Mouse (Mus musculus): ENCODE results near the gene Xpnpep1. TPM values are rescaled to one million over a fixed set of nuclear protein-coding genes. Genes with fewer than 3 reads are reported as not detected.

Xpnpep1 gene
- polyA plus RNA-seq, 1 experiment from 2014 or later: 132 TPM

DNA sequence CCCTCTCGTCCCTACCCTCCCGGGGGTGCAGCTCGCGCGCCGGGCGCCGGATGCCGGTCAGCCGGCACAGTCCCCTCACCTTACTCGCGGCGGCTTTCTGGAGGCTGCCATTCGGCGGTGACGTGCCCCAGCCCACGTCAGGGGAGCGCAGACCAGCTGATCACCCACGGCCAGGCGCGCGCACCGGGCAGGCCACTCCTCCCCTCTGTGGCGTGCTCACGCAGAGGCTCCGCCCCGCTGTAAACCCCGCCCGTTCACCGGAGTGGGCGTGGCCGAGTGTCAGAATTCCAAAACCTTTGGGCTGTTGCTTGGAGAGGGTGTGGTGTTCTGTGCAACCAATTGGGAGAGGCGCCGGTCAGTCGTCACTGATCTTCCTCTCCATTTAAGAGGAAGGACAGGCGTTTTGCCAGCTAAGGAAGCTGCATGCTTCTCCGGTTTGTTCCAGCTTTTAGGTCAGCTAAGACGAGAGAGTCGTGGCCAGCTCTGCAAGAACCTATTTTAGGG lies 1.5 kb downstream of the Xpnpep1 start:
- WGBS: under 1% methylated on average over 39 of the region's 39 CpGs
- H3K27me3 ChIP-seq (replicated peaks; ENCODE audit: control insufficient read depth, insufficient read depth, low read length): no peaks in the 10 kb centered on the region

DNA sequence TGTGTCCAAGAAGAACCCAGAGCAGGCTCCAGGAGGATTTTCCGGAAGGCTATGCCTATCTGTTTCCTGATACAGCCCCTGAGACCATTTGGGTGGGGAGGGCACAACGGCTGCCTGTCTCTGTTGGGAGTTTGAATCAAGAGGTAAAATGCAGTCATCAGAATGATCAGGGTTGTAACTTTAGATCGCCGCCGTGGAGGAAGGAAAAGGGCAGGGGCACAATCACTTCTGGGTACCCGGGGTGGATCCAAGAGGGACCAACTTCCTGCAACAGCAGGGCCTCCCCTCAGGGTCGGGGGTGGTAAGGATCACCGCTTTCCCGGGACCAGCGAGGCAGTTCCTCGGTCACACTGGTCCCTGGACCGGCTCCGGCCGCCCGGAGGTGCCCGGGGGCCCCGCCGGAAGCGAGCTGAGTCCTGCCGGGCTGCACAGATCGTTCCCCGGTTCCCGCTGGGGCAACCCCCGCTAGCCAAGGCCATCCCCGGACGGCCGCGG lies 2.0 kb downstream of the Xpnpep1 start:
- Histone ChIP-seq H3K9me3 (ENCODE audit: control insufficient read depth, low read length) (no peaks in the 10 kb centered on the region), H3K4me3 (replicated peaks; ENCODE audit: low read length) (peak overlapping the region; percentile 93), H3K27ac (ENCODE audit: low read length) (peak overlapping the region; percentile 83), H3K9ac (replicated peaks; ENCODE audit: low read depth, low read length) (peak overlapping the region; percentile 95), H3K36me3 (ENCODE audit: control insufficient read depth, insufficient read depth) (no peaks in the 10 kb centered on the region), H3K4me1 (replicated peaks; ENCODE audit: control insufficient read depth, insufficient read depth, low read length) (peaks cover 10% of the 10 kb centered on the region), H3K4me2 (ENCODE audit: low read length) (peak overlapping the region; percentile 64), H3K27me3 (replicated peaks; ENCODE audit: control insufficient read depth, insufficient read depth, low read length) (no peaks in the 10 kb centered on the region)
- WGBS: 1% methylated on average over 28 of the region's 28 CpGs
- no peak for ATAC-seq

More for the DNA sequence above, 1.5 kb downstream of the Xpnpep1 start:
- Histone ChIP-seq H3K4me3 (replicated peaks; ENCODE audit: low read length) (peak overlapping the region; percentile 93), H3K4me2 (ENCODE audit: low read length) (peak overlapping the region; percentile 64), H3K36me3 (ENCODE audit: control insufficient read depth, insufficient read depth) (no peaks in the 10 kb centered on the region), H3K4me1 (replicated peaks; ENCODE audit: control insufficient read depth, insufficient read depth, low read length) (peaks cover 10% of the 10 kb centered on the region), H3K27ac (ENCODE audit: low read length) (peak overlapping the region; percentile 83), H3K9me3 (ENCODE audit: control insufficient read depth, low read length) (no peaks in the 10 kb centered on the region), H3K9ac (replicated peaks; ENCODE audit: low read depth, low read length) (peak overlapping the region; percentile 95)
- ATAC-seq: peak; percentile 98

- no peak overlapping the region for H3K27ac ChIP-seq (ENCODE audit: low read length)
- no peak overlapping the region for H3K4me2 ChIP-seq (ENCODE audit: low read length)
- H3K9ac ChIP-seq (replicated peaks; ENCODE audit: low read depth, low read length): no peak overlapping the region
- no peaks in the 10 kb centered on the region for H3K9me3 ChIP-seq (ENCODE audit: control insufficient read depth, low read length)
- H3K27me3 ChIP-seq (replicated peaks; ENCODE audit: control insufficient read depth, insufficient read depth, low read length): no peaks in the 10 kb centered on the region
- ATAC-seq: no peak
- H3K4me1 ChIP-seq (replicated peaks; ENCODE audit: control insufficient read depth, insufficient read depth, low read length): peaks cover 10% of the 10 kb centered on the region
- WGBS: 94% methylated on average over 10 of the region's 10 CpGs
- no peak overlapping the region for H3K4me3 ChIP-seq (replicated peaks; ENCODE audit: low read length)
- peaks cover 2% of the 10 kb centered on the region; the same call in 1 of the 2 replicates for H3K36me3 ChIP-seq (ENCODE audit: control insufficient read depth, insufficient read depth)
These were observed 6.7 kb downstream of the Xpnpep1 start for GRCm38 (mm10) chr19:53033159-53033943.

DNA sequence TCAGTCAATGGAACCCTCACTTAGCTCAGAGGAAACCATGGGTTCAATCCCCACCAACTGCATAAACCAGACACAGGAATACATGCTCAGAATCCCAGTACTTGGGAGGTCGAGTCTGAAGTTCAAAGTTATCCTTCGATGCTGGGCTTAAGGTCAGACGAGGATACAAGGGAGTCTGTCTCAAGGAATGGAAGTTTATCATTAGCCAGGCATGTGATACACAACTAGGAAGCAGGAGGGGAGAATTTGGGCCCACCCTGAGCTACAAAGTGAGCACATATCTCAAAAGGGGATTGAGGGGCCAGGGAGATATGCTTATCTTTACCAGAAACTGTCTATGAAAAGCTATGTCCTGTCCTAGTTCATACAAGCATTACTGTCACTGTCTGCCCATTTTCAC lies 7.4 kb downstream of the Xpnpep1 start:
- Histone ChIP-seq H3K27ac (ENCODE audit: low read length) (no peak overlapping the region), H3K36me3 (ENCODE audit: control insufficient read depth, insufficient read depth) (peaks cover 2% of the 10 kb centered on the region; the same call in 1 of the 2 replicates), H3K4me3 (replicated peaks; ENCODE audit: low read length) (no peak overlapping the region), H3K9ac (replicated peaks; ENCODE audit: low read depth, low read length) (no peak overlapping the region), H3K4me1 (replicated peaks; ENCODE audit: control insufficient read depth, insufficient read depth, low read length) (peaks cover 8% of the 10 kb centered on the region), H3K27me3 (replicated peaks; ENCODE audit: control insufficient read depth, insufficient read depth, low read length) (no peaks in the 10 kb centered on the region), H3K4me2 (ENCODE audit: low read length) (no peak overlapping the region), H3K9me3 (ENCODE audit: control insufficient read depth, low read length) (no peaks in the 10 kb centered on the region)
- 78% methylated on average over 3 of the region's 3 CpGs for WGBS
- ATAC-seq: no peak

GRCm38 (mm10) chr19:53031957-53032371 lies 8.1 kb downstream of the Xpnpep1 start:
- ATAC-seq: no peak
- Histone ChIP-seq H3K36me3 (ENCODE audit: control insufficient read depth, insufficient read depth) (peaks cover 2% of the 10 kb centered on the region; the same call in 1 of the 2 replicates), H3K27me3 (replicated peaks; ENCODE audit: control insufficient read depth, insufficient read depth, low read length) (no peaks in the 10 kb centered on the region), H3K9me3 (ENCODE audit: control insufficient read depth, low read length) (no peaks in the 10 kb centered on the region), H3K4me2 (ENCODE audit: low read length) (no peak overlapping the region), H3K27ac (ENCODE audit: low read length) (no peak overlapping the region), H3K9ac (replicated peaks; ENCODE audit: low read depth, low read length) (no peak overlapping the region), H3K4me3 (replicated peaks; ENCODE audit: low read length) (no peak overlapping the region), H3K4me1 (replicated peaks; ENCODE audit: control insufficient read depth, insufficient read depth, low read length) (peaks cover under 1% of the 10 kb centered on the region)
- 69% methylated on average over 7 of the region's 8 CpGs for WGBS

DNA sequence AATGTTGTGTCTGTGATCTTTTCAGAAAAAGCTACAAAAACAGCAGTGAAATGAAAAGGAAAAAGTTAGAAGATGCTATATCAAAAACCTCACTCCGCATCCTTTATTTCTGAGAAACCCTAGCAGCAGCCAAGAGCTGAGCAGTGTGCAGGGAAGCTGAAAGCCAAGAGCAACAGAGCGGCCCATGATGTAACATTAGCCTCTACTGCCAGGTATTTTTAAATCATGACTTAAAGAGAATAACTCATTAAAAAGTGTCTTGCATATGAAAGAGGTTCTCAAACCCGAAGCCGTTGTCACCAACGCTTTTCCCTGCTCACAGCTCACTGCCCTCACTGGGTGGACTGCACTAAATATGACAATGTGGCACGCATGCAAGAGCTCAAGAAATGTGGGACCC lies 9.7 kb downstream of the Xpnpep1 start:
- Histone ChIP-seq H3K9me3 (ENCODE audit: control insufficient read depth, low read length) (no peaks in the 10 kb centered on the region), H3K4me1 (replicated peaks; ENCODE audit: control insufficient read depth, insufficient read depth, low read length) (no peaks in the 10 kb centered on the region), H3K27ac (ENCODE audit: low read length) (no peak overlapping the region), H3K4me2 (ENCODE audit: low read length) (no peak overlapping the region), H3K4me3 (replicated peaks; ENCODE audit: low read length) (no peak overlapping the region), H3K36me3 (ENCODE audit: control insufficient read depth, insufficient read depth) (peaks cover 2% of the 10 kb centered on the region; the same call in 1 of the 2 replicates), H3K9ac (replicated peaks; ENCODE audit: low read depth, low read length) (no peak overlapping the region), H3K27me3 (replicated peaks; ENCODE audit: control insufficient read depth, insufficient read depth, low read length) (no peaks in the 10 kb centered on the region)
- no peak for ATAC-seq
- 92% methylated on average over 6 of the region's 6 CpGs for WGBS

DNA sequence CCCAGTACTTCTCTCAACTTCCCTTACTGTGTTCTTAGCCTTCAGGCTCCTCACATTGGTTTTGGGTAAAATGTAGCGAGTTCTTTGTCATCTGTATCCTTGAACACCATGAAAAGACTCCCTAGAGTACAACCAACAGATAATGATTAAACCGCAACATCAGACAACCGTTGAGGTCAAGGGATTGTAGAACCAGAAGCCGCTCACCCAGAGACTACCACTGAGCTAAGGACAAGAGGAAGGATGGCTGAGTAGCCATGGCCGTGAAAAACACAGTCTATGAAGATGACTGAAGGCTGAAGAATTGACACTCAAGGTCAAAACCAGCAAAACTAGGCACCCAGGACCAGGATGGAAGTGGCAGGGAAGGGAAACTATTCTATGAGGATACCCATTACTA lies 10.3 kb downstream of the Xpnpep1 start:
- Histone ChIP-seq H3K4me3 (replicated peaks; ENCODE audit: low read length) (no peak overlapping the region), H3K4me2 (ENCODE audit: low read length) (no peak overlapping the region), H3K27me3 (replicated peaks; ENCODE audit: control insufficient read depth, insufficient read depth, low read length) (no peaks in the 10 kb centered on the region), H3K9ac (replicated peaks; ENCODE audit: low read depth, low read length) (no peak overlapping the region), H3K27ac (ENCODE audit: low read length) (no peak overlapping the region), H3K9me3 (ENCODE audit: control insufficient read depth, low read length) (no peaks in the 10 kb centered on the region), H3K36me3 (ENCODE audit: control insufficient read depth, insufficient read depth) (peaks cover 3% of the 10 kb centered on the region; the same call in 1 of the 2 replicates), H3K4me1 (replicated peaks; ENCODE audit: control insufficient read depth, insufficient read depth, low read length) (no peaks in the 10 kb centered on the region)
- ATAC-seq: no peak
- 95% methylated on average over 5 of the region's 5 CpGs for WGBS

- 85% methylated on average over 7 of the region's 7 CpGs for WGBS
- H3K4me1 ChIP-seq (replicated peaks; ENCODE audit: control insufficient read depth, insufficient read depth, low read length): no peaks in the 10 kb centered on the region
- no peak overlapping the region for H3K4me3 ChIP-seq (replicated peaks; ENCODE audit: low read length)
- H3K4me2 ChIP-seq (ENCODE audit: low read length): no peak overlapping the region
- no peaks in the 10 kb centered on the region for H3K9me3 ChIP-seq (ENCODE audit: control insufficient read depth, low read length)
- H3K27me3 ChIP-seq (replicated peaks; ENCODE audit: control insufficient read depth, insufficient read depth, low read length): no peaks in the 10 kb centered on the region
- H3K36me3 ChIP-seq (ENCODE audit: control insufficient read depth, insufficient read depth): peaks cover 8% of the 10 kb centered on the region; the same call in 1 of the 2 replicates
- ATAC-seq: no peak
- H3K27ac ChIP-seq (ENCODE audit: low read length): no peak overlapping the region
- no peak overlapping the region for H3K9ac ChIP-seq (replicated peaks; ENCODE audit: low read depth, low read length)
These were observed 11.0 kb downstream of the Xpnpep1 start for GRCm38 (mm10) chr19:53029045-53029444.

GRCm38 (mm10) chr19:53028216-53028615 lies 11.8 kb downstream of the Xpnpep1 start:
- H3K4me2 ChIP-seq (ENCODE audit: low read length): no peak overlapping the region
- no peak for ATAC-seq
- H3K27me3 ChIP-seq (replicated peaks; ENCODE audit: control insufficient read depth, insufficient read depth, low read length): no peaks in the 10 kb centered on the region
- no peaks in the 10 kb centered on the region for H3K4me1 ChIP-seq (replicated peaks; ENCODE audit: control insufficient read depth, insufficient read depth, low read length)
- no peak overlapping the region for H3K27ac ChIP-seq (ENCODE audit: low read length)
- no peaks in the 10 kb centered on the region for H3K9me3 ChIP-seq (ENCODE audit: control insufficient read depth, low read length)
- WGBS: 91% methylated on average over 12 of the region's 12 CpGs
- H3K4me3 ChIP-seq (replicated peaks; ENCODE audit: low read length): no peak overlapping the region
- H3K36me3 ChIP-seq (ENCODE audit: control insufficient read depth, insufficient read depth): peaks cover 8% of the 10 kb centered on the region; the same call in 1 of the 2 replicates
- H3K9ac ChIP-seq (replicated peaks; ENCODE audit: low read depth, low read length): no peak overlapping the region

All from forebrain, embryonic 16.5 days (tissue).